In the genomic region with DNA sequence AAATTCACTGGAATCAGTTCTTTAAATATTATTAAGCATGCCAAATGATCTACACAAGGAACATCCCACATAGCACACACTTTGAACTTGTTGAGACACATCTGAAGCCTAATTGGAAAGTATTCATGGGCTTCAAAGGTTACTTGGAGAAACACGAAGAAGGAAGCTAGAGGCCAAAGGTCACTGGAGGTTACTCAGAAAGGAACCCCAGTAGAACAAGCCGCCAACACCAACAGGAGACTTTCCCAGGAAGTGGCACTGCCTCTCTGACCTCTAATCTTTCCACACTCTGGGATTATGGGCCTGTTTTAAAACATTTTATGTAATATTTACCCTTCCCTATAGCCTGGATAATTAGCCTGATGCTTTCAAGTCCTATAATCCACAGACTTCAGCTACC, we compare ENCODE assay signal across 20 mouse cellular contexts.
DNase-seq lines count a peak whose midpoint lies in the region; ATAC-seq lines count a peak whose summit lies in the region.
"Had no signal": no experiment of that assay in that cellular context is flagged by ENCODE, and none has a peak within 500 bp of the region (broad histone marks: within the 10 kb centered on the region; RNA-seq: fewer than 3 reads in every experiment).

No protein-coding gene starts in this region.

- ATAC-seq in kidney, embryonic 16.5 days (ENCODE audit: low FRiP score, low TSS enrichment) = no peak
- no peak for ATAC-seq in midbrain, embryonic 13.5 days
- ATAC-seq: lung, postnatal 0 days had no signal

- H3K9me3 ChIP-seq in kidney, embryonic 16.5 days (ENCODE audit: low read length) = no peaks in the 10 kb centered on the region
- H3K9me3 ChIP-seq in hindbrain, embryonic 10.5 days = no peaks in the 10 kb centered on the region
- no peaks in the 10 kb centered on the region for H3K9me3 ChIP-seq in midbrain, embryonic 13.5 days
- H3K9me3 ChIP-seq: embryonic facial prominence, embryonic 15.5 days; hindbrain, embryonic 13.5 days; limb, embryonic 10.5 days had no signal

- H3K4me1 ChIP-seq in kidney, embryonic 16.5 days (ENCODE audit: insufficient read depth, low read length) = peaks cover 12% of the 10 kb centered on the region
- 0 out of 2 replicates have a peak, but pooled peaks cover 3% of the 10 kb centered on the region for H3K4me1 ChIP-seq in hindbrain, embryonic 10.5 days (replicated peaks)
- H3K4me1 ChIP-seq in midbrain, embryonic 13.5 days (replicated peaks) = peaks cover 7% of the 10 kb centered on the region; the same call in 1 of the 2 replicates

- WGBS in kidney, embryonic 16.5 days = 44% methylated on average over 2 of the region's 2 CpGs
- 23% methylated on average over 2 of the region's 2 CpGs for WGBS in large intestine, adult 2 months
- 31% methylated on average over 2 of the region's 2 CpGs for WGBS in hindbrain, embryonic 10.5 days
- WGBS in midbrain, embryonic 13.5 days = 46% methylated on average over 2 of the region's 2 CpGs

- peaks cover 3% of the 10 kb centered on the region; the same call in 1 of the 2 replicates for H3K36me3 ChIP-seq in kidney, embryonic 16.5 days (ENCODE audit: insufficient read depth, low read length)
- peaks cover 24% of the 10 kb centered on the region for H3K36me3 ChIP-seq in hindbrain, embryonic 10.5 days
- H3K36me3 ChIP-seq in midbrain, embryonic 13.5 days = peaks cover 12% of the 10 kb centered on the region
- H3K36me3 ChIP-seq: embryonic facial prominence, embryonic 15.5 days had no signal

- no peak overlapping the region for H3K4me3 ChIP-seq in kidney, embryonic 16.5 days (ENCODE audit: low read length)
- no peak overlapping the region for H3K4me3 ChIP-seq in hindbrain, embryonic 10.5 days
- no peak overlapping the region for H3K4me3 ChIP-seq in midbrain, embryonic 13.5 days (replicated peaks)
- H3K4me3 ChIP-seq: embryonic facial prominence, embryonic 15.5 days; hindbrain, embryonic 13.5 days; layer of hippocampus, adult 2 months; limb, embryonic 10.5 days had no signal

- H3K4me2 ChIP-seq in kidney, embryonic 16.5 days (replicated peaks; ENCODE audit: low read depth, low read length) = no peak overlapping the region
- H3K4me2 ChIP-seq in midbrain, embryonic 13.5 days (replicated peaks) = no peak overlapping the region
- H3K4me2 ChIP-seq: embryonic facial prominence, embryonic 15.5 days; hindbrain, embryonic 13.5 days; midbrain, embryonic 11.5 days had no signal

- no peak overlapping the region for H3K27ac ChIP-seq in kidney, embryonic 16.5 days (ENCODE audit: low read length)
- no peak overlapping the region for H3K27ac ChIP-seq in hindbrain, embryonic 10.5 days
- no peak overlapping the region for H3K27ac ChIP-seq in midbrain, embryonic 13.5 days
- H3K27ac ChIP-seq: embryonic facial prominence, embryonic 15.5 days; hindbrain, embryonic 13.5 days; layer of hippocampus, adult 2 months; limb, embryonic 10.5 days; stomach, postnatal 0 days had no signal

- DNase-seq in kidney, adult 9 months = peak; percentile 82
- peak; percentile 66 for DNase-seq in embryo, embryonic 10 days (ENCODE audit: low spot score)
- DNase-seq in fat pad, adult 2 months (ENCODE audit: extremely low read depth, low read depth, low spot score) = peak; percentile 26
- DNase-seq in large intestine, adult 2 months (ENCODE audit: low read depth, low spot score) = peak; percentile 50
- DNase-seq in hindbrain, embryonic 10.5 days (ENCODE audit: low spot score) = no peak
- DNase-seq: adrenal gland, adult 2 months; cerebellum, adult 11 months; cerebellum, postnatal 10 days; gastrocnemius, postnatal 36 days; liver; thymus, adult 2 months had no signal

- no peaks in the 10 kb centered on the region for H3K27me3 ChIP-seq in kidney, embryonic 16.5 days (ENCODE audit: insufficient read depth, low read length)
- H3K27me3 ChIP-seq in hindbrain, embryonic 10.5 days (ENCODE audit: insufficient read depth, poor library complexity, severe bottlenecking) = no peaks in the 10 kb centered on the region
- no peaks in the 10 kb centered on the region for H3K27me3 ChIP-seq in midbrain, embryonic 13.5 days
- H3K27me3 ChIP-seq: embryonic facial prominence, embryonic 15.5 days; hindbrain, embryonic 13.5 days had no signal

- H3K9ac ChIP-seq in kidney, embryonic 16.5 days (replicated peaks; ENCODE audit: low read length) = no peak overlapping the region
- no peak overlapping the region for H3K9ac ChIP-seq in midbrain, embryonic 13.5 days (replicated peaks)
- H3K9ac ChIP-seq: embryonic facial prominence, embryonic 15.5 days; hindbrain, embryonic 13.5 days had no signal
